Mouse (Mus musculus): ENCODE data around the gene Tmed1.

DNA sequence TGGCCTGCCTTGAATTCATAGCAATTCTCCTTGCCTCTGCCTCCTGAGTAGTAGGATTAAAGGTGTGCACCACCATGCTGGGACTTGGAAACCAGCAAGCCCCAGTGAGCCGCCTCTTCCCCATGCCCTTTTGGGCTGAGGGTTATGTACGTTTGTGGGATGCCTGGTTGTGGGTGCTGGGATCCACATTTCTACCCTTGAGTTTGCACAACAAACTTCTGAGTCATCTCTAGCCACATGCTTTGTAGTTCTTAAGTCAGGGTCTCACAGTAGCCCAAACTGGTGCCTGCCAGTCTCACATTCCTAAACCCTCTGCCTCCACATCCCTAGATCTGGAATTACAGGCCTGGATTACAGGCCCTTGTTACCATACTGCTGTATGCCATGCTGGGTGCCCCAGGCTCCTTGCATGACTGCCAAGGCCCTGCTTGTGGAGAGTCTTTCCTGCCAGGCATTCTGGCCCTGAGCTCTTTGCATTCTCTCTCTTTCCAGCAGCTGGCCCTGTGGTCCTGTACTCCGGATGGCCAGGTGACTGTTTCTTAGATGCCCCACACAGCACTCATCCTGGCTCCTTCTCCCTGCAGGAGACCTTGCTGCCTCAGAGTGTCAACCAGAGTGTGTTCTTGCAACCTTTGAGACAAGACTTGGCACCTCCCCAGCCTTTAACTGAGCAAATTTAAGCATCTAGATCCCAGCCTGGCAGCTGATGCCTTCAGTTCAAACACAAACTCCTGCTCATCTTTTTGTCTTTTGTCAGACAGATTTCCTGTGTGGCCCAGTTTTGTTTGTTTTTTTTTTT is 46.1 kb downstream of the Tmed1 start:
- TF ChIP-seq POLR2A (IDR thresholded peaks at IDR 0.05; ENCODE audit: low read depth, low read length) = no peak
- TF ChIP-seq CTCF (IDR thresholded peaks at IDR 0.05; ENCODE audit: borderline replicate concordance, insufficient read depth, low read length) = no peak

Data from embryonic fibroblast, embryonic 13.5 days (primary cell).